Mouse (Mus musculus): ENCODE results near the gene Adpgk.
"Not testable (repeated sequence)": the region's sequence is repeated elsewhere in the genome, so short reads cannot be mapped to it uniquely, and the experiment has no call there.

Adpgk gene

DNA sequence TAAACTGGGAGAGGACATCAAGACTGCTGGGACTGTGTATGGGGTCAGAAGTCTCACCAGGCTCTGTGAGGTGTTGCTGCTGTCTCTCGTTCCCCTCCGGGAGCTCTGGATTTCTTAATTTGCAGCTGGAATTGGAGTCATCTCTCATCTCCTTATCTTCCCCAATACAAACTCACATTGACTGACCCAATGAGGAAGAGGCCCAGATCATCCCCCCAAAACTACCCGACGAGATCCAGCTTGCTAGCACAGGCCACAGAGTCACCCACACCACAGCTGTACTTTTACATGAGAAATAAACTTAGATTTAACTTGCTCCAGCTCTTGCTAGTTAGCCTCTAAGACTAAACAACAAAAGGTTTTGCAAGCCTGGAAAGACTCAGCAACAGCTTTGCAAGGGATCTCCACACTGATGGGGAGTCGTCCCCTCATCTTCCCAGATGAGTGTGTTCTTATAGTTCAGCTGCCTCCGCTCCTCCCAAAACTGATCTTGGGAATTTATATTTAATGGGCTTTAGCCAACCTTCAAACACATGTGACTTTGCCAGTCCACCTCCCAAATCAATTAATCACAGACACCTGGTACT, 1.7 kb upstream of the Adpgk start:
- DNase-seq: no peak

DNA sequence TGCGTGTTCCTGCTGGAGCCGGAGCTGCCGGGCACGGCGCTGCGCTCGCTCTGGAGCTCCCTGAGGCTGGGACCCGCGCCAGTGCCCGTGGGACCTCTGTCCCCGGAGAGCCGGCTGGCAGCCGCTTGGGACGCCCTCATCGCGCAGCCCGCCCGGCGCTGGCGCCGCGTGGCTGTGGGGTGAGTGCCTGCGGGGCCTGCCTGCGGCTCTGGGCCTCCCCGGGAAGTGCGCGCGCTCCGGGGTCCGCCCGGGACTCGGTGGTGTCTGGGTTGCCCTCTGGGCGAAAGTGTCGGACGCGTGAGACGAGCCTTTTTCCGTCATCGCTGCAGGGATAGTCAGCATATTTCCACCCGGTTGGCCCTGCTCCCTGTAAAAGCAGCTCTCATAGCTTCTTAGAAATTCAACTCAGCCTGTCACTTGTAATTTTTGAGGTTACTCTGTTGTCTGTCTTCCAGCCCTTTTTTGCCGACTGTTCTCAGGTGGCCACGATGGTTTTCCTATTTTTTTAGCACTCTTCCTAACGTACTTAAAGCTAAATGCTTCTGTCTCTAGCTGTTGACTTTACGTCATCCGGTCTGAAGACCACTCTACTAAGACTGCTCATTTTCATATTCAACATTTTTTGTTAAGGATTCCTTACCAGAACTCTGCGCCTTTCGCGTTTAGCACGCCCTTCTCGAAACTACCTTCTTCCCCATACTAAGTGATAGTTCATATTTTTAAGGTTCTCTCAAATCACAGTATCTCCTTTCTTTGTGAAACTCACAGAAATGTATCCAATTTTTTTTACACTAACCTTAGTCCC, 532 bp downstream of the Adpgk start:
- DNase-seq: no peak

DNA sequence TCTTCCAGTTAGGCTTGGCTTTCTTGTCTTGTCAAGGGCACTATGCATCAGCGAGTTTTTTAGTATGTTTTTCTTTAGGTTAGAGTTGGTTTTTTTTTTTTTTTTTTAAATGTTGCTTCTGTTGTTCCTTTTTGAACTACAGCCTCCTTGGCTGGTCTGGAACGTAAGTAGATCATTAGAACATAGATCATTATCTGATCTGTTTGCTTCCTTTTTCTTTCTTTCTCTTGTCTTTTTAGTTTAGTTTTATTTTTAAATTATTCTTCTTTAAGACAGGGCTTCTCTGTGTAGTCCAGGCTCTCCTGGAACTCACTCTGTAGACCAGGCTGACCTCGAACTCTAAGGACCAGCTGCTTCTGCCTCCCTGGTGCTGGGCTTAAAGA, 1.1 kb downstream of the Adpgk start:
- DNase-seq: no peak

DNA sequence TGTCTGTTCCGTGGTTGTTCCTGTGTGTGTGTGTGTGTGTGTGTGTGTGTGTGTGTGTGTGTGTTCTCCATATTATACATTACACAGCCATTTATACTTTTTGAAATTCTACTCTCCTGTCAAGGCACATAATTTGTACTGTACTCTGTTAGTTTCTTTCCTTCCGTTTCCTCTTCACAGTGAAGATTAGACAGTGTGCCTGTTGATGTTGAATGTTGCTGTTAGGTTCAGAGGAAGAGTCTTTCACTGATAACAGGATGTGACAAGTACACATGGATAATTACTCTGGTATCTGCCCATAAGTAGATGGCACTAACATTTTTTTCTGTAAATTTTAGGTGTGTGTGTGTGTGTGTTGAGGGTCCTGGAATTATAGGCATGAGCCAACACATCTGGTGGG, 5.1 kb downstream of the Adpgk start:
- DNase-seq: no peak

DNA sequence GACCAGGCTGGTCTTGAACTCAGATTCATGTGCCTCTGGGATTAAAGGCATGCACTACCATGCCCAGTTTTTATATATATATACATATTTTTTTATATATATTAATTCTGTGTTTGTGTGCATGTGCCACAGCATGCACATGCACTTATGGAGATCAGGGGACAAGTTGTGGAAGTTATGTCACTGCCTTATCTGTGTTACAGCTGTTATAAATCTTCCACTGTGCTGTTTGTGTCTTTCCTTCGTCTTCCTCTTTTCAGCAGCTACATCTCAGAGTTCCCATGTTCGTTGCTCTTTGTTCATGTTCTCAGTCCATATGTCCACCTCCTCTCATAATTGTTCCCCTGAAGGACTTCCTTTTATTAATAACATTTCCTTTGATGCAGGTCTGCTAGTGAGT, 16.5 kb downstream of the Adpgk start:
- peak; percentile 28 for DNase-seq

DNA sequence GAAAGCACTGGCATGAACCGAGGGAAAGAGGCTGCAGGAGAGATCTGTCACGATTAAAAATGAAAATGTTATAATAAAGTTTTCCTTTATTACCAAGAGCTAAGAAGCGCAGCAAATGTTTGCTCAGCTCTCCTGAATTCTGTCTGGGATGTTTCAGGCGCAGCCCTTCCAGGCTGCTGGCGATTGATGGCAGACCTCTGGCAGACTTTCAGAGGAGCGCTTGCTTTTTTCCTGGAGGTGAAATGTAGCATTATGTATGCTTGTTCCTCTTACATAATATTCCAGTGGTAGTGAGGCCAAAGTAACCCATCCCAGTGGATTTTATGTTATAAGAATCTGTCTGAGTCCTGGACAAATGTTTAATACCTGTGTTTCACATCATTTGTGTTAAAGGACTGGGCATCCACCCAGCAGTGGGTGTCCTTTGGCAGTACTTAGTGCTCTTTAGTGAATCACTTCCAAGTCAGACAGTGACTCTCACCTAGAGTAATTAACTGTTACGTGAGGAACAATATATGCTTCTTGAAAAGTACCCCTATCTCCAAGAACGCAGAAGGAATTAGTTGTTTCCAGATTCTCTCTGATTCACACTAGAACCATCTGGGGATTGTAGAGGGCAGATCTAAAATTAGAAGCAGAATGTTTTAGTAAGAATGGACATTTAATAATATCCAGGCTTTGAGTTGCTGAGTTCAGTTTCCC, 19.4 kb downstream of the Adpgk start:
- DNase-seq: no peak

DNA sequence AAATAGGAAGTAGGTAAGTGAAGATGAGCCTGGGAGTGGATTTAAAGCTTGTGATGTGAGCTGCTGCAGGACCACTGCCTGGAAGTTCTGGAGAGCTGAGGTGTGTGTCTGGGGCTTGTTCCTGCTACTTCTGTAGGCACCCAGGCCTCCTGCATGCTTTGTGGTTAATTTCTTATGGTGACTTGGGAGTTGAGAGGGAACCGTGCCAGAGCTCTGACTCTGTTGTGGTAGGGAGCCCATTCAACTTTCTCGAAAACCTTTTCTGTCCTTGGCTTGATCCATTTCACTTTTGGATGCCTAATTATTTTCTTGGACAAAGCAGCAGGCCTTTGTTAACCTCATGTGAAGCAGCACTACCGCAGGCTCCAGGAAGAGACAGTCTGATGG, 19.9 kb downstream of the Adpgk start:
- peak; percentile 64 for DNase-seq

DNA sequence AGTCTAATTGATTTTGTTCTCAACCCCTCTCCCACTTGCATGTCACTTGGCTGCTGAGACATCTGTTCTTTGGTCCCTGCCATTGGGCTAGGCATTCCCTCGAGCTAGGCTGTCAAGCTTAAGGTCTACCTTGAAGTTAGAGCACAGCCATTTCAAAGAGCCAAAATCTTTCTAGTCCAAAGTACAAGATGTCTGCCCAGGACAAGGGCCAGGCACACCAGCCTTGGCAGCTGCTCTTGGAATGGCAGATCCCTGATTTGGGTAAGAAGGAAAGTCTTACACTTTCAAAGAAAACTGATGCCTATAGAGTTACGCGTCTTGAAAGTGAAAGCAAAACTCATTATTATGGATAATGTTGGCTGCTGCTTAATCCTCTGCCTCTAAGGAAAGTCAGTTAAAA, 24.8 kb downstream of the Adpgk start:
- peak; percentile 61 for DNase-seq

DNA sequence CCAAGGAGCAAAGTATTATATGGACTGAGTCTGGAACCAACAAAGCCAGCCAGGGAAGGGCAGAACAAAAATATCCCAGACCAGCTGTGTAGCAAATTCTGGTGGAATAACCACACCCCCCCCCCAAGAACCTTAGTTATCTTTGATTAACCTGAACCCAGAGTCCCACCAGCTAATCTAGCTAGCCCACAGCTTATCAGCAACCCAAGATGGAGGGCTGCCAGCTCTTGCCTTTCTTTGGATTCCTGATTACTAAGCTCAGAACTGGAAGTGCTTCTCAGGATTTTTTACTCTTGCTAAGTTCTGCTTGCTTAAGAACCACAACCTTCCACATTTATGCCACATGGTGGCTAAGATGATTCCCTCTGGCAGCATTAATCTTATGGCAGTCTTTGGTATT, 33.0 kb downstream of the Adpgk start:
- peak; percentile 66 for DNase-seq

DNA sequence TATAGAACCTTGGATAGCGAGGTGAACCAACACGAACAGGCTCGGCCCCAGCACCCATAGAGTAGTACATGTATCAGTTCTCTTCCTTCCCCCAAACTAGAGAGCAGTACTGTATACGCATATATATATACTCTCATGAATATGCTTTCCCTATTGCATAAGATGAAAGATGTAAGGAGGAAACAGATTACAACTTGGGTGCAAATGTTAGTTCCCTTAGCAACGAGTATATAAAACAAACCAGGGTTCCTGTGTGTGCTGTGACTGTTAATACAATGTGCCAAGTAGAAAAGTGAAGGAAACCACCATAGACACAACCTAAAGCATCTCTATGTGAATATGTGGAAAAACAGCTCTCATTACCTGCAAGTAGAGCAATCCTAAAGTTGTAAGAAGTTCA, 38.7 kb downstream of the Adpgk start:
- DNase-seq: peak; percentile 70

DNA sequence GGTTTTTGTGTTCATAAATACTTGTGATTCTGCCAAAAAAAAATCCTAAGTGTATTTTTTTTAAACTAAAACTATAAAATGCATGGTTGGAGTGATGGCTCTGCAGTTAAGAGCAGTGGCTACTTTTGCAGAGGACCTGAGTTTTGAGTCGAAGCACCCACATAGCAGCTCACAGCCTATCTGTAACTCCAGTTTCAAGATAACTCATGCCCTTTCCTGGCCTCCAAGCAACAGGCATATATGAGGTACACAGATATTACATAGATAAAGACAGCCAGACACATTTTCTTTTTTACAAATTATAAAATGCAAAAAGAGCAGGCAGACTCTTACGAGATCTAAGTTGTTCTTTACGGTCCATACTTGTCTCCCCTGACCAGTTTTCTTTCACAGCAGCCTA, 45.2 kb downstream of the Adpgk start:
- peak; percentile 5 for DNase-seq

DNA sequence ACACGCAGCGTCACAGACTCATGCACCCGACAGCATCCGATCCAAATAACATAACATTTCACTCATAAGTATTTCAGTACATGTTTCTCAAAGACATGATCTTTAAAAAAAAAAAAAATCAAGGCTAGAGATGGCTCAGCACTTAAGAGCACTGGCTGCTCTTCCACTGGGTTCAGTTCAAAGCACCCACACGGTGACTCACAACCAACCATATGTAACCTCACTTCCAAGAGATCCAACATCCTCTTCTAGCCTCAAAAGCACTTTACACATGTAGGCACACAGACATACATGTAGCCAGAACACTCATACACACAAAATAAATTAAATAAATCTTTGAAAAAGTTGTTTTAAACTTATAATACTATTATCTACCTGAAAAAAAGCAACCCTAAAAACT, 46.5 kb downstream of the Adpgk start:
- DNase-seq: no peak

DNA sequence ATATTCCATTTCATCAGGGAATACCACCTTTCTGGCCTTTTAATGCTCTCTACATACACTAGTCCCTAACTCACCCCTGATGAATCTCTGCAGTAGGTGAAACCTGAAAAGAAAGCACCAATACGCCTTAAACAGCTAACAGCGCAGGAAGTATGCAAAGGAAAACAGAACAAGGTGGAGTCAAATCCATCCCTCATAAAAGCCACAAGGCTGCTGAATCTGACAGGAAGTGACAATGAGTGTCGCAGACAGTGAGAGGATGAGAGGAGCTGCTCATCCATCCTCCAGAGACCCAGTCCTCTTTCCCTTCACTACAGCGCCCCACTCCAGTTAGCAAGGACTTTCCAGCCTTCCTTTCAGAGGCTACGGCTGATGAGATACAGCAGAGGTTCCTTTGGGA, 47.1 kb downstream of the Adpgk start:
- no peak for DNase-seq

DNA sequence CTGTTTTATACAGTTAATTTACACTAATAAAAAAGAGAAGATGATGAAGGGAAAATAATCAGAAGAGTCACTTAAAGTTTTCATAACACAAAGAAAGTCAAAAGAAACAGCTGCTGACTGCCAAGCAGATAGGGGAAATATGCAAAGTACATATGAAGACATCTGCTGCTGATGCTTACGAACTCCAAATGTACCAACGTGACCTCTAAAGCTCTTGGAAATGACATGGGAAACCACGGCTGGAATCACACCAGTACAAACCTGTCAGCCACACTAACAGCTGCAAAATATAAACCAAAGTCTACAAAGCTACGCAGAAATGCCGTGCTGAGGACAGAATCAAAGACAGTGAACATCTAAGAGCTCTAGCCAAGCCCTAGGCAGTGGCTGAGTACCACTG, 47.7 kb downstream of the Adpgk start:
- DNase-seq: no peak

DNA sequence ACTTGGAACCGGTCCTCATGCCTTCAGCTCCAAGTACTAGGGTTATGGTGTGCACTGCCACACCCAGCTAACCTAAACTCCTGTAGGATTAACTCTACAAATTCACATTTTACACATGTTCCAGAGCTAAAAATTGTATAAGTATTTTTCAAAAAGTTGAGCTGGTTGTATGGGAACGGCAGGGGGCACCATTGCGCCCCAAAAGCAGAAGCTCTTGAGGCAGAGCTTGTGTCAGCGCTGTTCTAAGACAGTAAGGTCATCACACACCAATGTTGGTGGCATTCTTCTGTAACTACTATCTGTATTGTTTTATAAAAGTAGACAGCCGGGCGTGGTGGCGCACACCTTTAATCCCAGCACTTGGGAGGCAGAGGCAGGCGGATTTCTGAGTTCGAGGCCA, 48.6 kb downstream of the Adpgk start:
- DNase-seq: no peak

DNA sequence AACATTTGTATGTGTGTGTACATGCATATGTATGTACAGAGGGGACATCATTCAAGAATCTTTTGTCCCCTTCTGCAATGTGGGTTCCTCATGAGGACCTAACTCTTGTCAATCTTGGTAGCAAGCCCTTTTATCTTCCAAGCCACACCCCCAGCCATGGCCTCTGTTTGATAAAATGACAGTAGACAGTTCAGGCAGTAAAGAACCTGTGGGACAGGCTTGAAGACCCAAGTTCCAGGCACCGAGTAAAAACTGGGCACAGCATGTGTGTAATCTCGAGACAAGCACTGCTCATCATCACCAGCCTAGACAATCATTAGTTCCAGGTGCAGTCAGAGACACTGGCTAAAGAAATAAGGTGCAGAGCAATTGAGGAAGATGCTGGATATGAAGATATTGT, 54.8 kb downstream of the Adpgk start:
- no peak for DNase-seq

DNA sequence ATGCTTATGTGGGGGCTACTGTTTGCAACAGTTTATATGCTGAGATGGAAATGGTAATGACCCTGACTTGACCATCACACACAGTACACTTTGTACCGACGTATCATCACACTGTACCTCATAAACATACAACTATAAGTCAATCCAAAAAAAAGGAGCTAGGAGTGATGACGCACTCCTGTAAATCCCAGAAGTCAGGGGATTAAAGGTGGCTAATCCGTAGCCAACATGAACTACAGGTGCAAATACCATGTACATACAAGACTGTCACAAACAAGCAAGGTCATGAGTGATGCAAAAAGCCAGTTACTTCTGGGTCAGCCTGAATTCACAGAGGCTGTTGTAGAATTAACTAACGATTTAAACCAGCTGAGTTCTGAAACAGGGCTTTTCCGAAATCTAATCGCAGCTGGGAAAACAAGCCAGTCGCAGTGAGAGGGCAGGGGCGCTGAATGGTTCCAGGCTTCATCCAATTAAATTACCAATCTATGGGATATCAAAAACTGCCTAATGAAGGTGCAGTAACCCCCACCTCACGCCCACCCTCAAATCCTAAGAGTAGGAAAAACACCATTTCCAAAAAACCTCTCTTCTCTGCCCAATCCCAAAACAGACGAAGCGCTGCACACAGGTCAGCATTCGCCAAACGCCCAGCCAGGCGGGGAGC, 61.4 kb downstream of the Adpgk start:
- DNase-seq: no peak

DNA sequence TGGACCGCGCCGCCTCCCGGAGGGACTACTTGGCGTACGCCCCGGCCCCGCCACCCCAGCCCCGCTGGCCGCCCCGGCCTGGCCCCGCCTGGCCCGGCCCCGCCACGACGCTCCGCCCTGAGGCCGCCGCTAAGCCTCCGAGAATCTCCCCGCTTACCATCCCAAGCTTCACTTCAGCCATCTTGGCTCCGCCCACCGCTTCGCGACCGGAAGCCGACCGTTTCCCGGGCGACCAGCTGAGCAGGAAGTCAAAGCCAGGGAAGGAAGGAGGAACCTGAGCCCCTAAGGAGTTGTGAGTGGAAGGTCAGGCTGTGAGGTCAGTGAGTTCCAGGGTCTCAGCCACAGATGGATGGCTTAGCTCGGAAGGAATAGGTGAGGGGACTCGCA, 61.9 kb downstream of the Adpgk start, which contains the start of gene Bbs4:
TSS of gene Bbs4 (minus strand) at position 256 of the 387 bp plus-strand sequence.
- peak; percentile 99 for DNase-seq

DNA sequence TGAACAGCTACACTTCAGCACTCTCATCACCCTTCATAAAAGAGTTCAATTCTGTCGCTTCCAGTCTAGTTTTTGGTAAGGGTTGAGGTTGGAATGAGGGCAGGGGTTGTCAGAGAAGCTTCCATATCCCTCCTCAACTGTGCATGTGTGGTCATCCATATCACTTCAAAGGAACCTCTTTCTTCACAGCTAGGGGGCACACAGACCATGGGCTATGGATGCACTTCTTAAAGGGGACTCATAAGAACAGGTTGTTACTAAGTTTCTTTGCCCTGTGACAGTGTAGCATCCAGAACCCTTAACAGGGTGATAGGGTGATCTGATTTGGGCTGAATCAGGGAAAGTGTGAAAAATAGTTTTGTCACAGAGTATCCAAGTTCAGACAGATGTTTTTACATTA, 66.7 kb downstream of the Adpgk start:
- DNase-seq: not testable (repeated sequence)

DNA sequence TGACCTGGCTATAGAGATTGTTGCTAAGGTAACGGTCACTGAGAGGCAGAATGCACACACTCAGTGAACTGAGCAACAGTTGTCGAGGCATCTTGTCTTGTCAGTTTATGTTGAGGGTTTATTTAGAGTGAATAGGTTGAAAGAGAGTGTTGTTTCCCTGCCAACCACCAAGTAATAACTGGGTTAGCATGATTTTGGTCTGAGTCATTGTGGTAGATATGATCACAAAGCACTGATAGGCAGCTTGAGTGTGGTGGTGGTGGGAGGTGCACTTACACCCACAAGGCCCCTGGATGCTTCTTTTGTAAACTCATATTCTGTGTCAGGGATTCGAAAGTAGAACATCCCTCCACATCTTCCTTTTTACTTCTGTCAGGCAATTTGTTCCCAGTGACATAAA, 69.1 kb downstream of the Adpgk start:
- DNase-seq: not testable (repeated sequence)

DNA sequence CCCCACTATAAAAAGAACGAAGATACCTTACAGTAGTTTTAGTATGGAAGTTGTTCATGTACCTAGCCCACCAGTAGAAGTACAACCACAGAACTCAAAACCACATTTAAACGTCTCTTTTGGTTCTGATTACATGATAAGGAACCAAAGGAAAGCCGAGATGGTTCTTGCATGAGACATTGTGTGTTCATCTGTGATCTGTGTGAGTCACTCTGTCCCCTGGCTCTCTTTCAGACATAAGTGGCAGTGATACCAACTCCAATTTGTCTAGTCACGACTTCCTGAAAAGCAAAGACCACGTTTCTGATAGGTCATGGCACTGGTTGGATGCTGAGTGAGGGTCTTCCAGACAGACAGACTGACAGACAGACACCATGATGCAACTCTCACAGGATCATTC, 77.9 kb downstream of the Adpgk start:
- DNase-seq: no peak

DNA sequence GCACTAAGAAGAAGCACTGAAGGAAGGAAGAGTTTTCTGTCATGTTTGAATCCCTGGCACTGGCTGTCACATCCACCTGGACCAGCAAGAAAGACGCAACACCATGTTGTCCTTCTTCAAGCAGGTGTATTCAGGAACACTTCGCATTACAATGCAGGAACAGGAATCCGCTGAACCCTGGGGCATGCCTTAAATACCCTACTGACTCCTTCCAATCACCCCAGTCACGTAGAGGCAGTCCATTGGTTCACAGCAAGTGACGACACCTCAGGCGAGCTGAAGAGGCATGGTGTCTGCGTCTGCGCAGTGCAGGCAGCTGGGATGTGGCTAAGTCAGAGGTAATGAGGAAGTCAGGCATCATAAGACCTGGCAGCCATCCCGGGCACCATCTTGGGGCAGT, 78.3 kb downstream of the Adpgk start:
- no peak for DNase-seq

Data from heart, adult 11 months (tissue).